Mouse (Mus musculus) erythroblast, embryonic 14.5 days (primary cell): ENCODE measurements at regions not wholly inside any gene's neighbourhood (a gene's known extent, or its start where the extent isn't known, plus 50 kb on each side); places are given as distances from the start of the nearest gene placed in this dataset.

Experiments
- GATA1 ChIP-seq: IDR thresholded peaks from 2 replicates; pipeline ENCODE4 v1.6.1; 2012; ENCODE audit warnings: low read length, inconsistent platforms, mixed read lengths
- TAL1 ChIP-seq: IDR thresholded peaks from 3 replicates; pipeline ENCODE4 v1.6.1; 2012; ENCODE audit warnings: low read length, inconsistent platforms, mixed read lengths

GRCm38 (mm10) chr13:54304251-54304650, 66.9 kb upstream of the Cplx2 start:
- TF ChIP-seq TAL1 (no peak), GATA1 (no peak)
